Mouse (Mus musculus) C3H10T1/2 (cell line): Measurements from ENCODE around the gene Pramef25. TPM values are rescaled to one million over a fixed set of nuclear protein-coding genes. Genes with fewer than 3 reads are reported as not detected.

ENCODE experiments used
- polyA plus RNA-seq, 2 experiments: library from polyadenylated mRNA; unstranded; fragments of >200 nt; fragmentation: generic; extraction: Trizol; gene quantifications; one replicate each; pipeline ENCODE4 v1.2.1; 2012; ENCODE audit warnings: missing spikeins in 2 of 2

Gene Pramef25
- under 1 TPM in 1 of 2 experiments, not detected in 1; 0.02 TPM for polyA plus RNA-seq

DNA sequence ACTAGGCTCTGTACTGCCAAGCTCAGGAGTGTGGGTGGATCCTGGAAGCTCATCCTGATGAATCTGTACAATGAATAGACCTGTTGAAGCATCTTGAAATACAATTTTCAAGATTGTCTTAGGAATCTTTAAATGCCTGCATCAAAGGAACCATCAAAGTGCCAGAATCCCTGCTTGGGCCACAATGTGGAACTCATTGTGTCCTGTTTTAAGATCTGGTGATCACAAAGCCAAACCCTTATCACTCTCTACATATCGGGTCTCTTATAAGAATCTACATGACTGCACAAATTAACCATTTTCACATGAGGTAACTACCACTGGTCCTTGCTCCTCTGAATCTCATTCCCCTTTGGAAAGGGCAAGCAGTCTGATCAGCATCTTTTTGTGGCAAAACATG is at the start of gene Pramef25:
Gene Pramef25, minus strand, starts transcription at position 101 of the 400 bp plus-strand sequence.

GRCm38 (mm10) chr4:143994269-143994668 is 43.5 kb upstream of the Pramef25 start, which contains the start of gene Pramef17:
Gene Pramef17, minus strand, starts transcription at chr4:143994369.

DNA sequence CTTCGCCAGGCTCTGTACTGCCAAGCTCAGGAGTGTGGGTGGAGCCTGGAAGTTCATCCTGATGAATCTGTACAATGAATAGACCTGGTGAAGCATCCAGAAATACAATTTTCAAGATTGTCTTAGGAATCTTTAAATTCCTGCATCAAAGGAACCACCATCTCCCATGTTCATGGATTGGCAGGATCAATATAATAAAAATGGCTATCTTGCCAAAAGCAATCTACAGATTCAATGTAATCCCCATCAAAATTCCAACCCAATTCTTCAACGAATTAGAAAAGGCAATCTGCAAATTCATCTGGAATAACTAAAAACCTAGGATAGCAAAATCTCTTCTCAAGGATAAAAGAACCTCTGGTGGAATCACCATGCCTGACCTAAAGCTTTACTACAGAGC is 16.0 kb upstream of the Pramef25 start, which contains the start of gene Gm13101:
Gene Gm13101, minus strand, starts transcription at position 101 of the 400 bp plus-strand sequence.

GRCm38 (mm10) chr4:143900280-143900679 is 50.5 kb downstream of the Pramef25 start, which contains the start of gene Pramef6:
Gene Pramef6, minus strand, starts transcription at chr4:143900380.

Other genes with a start within 250 kb of the Pramef25 start
- gene Gm13089, start 248.3 kb downstream of the Pramef25 start, polyA plus RNA-seq: not detected
- not detected for gene Gm13078, start 231.6 kb downstream of the Pramef25 start, polyA plus RNA-seq
- not detected for gene Gm13023, start 161.7 kb downstream of the Pramef25 start, polyA plus RNA-seq
- not detected for gene Gm13084, start 134.9 kb downstream of the Pramef25 start, polyA plus RNA-seq
- not detected for gene Gm13103, start 104.5 kb downstream of the Pramef25 start, polyA plus RNA-seq
- gene Pramef6, start 50.6 kb downstream of the Pramef25 start, polyA plus RNA-seq: not detected
- not detected for gene Gm13101, start 15.9 kb upstream of the Pramef25 start, polyA plus RNA-seq
- gene Pramef17, start 43.4 kb upstream of the Pramef25 start, polyA plus RNA-seq: not detected
- not detected for gene Pramel4, start 108.1 kb upstream of the Pramef25 start, polyA plus RNA-seq
- gene Gm13102, start 155.5 kb upstream of the Pramef25 start, polyA plus RNA-seq: not detected
- not detected for gene Oog3, start 211.6 kb upstream of the Pramef25 start, polyA plus RNA-seq
- gene Oog2, start 239.7 kb upstream of the Pramef25 start, polyA plus RNA-seq: not detected